Mouse (Mus musculus) embryonic fibroblast, embryonic 13.5 days (primary cell): ENCODE results near the gene Gm48552. TPM values are rescaled to one million over a fixed set of nuclear protein-coding genes. Genes with fewer than 3 reads are reported as not detected.

Source experiments
- H3K27ac ChIP-seq: 2 replicates; pipeline ENCODE4 v1.5.1; 2012; ENCODE audit warnings: low read length, control low read depth, inconsistent platforms; ENCODE audit not compliant: insufficient read depth
- H3K4me1 ChIP-seq: 2 replicates; pipeline ENCODE4 v1.6.1; 2011; ENCODE audit warnings: low read length; ENCODE audit not compliant: control insufficient read depth, insufficient read depth
- H3K4me3 ChIP-seq: 2 replicates; pipeline ENCODE4 v1.5.1; 2011; ENCODE audit warnings: mild to moderate bottlenecking, control low read depth, low read length; ENCODE audit not compliant: insufficient read depth
- CTCF ChIP-seq: IDR thresholded peaks from 2 replicates; pipeline ENCODE4 v1.5.1; 2011; ENCODE audit warnings: mild to moderate bottlenecking, control low read depth, low read length, moderate library complexity, borderline replicate concordance; ENCODE audit not compliant: insufficient read depth
- POLR2A ChIP-seq: IDR thresholded peaks from 2 replicates; pipeline ENCODE4 v1.6.1; 2011; ENCODE audit warnings: low read depth, mild to moderate bottlenecking, control low read depth, low read length, moderate library complexity
- polyA plus RNA-seq: library from polyadenylated mRNA; stranded (reverse); fragments of >200 nt; gene quantifications from 2 replicates; pipeline ENCODE4 v1.2.4, GENCODE M21; 2011; ENCODE audit warnings: low read depth; ENCODE audit not compliant: missing spikeins, insufficient read length

The Gm48552 gene
- polyA plus RNA-seq, 1 experiment: not detected

DNA sequence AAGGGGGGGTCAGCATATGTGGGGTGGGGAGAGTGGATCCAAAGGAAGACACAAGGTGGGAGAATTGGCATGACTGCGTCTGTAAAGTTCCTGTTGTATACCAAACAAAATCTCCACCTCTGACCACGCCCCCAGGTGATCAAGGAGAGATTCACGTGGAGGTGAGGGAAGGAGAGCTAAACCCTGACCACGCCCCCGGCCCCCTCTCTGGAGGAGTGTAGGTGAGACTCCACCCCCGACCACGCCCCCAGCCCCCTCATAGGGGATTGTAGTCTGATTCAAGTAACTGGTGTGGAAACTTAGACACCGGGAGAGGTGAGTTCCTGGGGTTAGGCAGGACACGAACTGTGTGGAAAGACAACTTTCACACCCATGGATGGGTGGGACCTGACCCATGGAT is 15.3 kb downstream of the Gm48552 start:
- TF ChIP-seq CTCF (no peak), POLR2A (no peak)
- Histone ChIP-seq H3K4me1 (peaks cover 24% of the 10 kb centered on the region), H3K4me3 (no peak overlapping the region), H3K27ac (no peak overlapping the region)

- Histone ChIP-seq H3K4me1 (peaks cover 26% of the 10 kb centered on the region), H3K4me3 (no peak overlapping the region), H3K27ac (no peak overlapping the region)
- TF ChIP-seq CTCF (no peak), POLR2A (no peak)
Observed at GRCm38 (mm10) chr10:81404720-81405119, 15.9 kb downstream of the Gm48552 start.

DNA sequence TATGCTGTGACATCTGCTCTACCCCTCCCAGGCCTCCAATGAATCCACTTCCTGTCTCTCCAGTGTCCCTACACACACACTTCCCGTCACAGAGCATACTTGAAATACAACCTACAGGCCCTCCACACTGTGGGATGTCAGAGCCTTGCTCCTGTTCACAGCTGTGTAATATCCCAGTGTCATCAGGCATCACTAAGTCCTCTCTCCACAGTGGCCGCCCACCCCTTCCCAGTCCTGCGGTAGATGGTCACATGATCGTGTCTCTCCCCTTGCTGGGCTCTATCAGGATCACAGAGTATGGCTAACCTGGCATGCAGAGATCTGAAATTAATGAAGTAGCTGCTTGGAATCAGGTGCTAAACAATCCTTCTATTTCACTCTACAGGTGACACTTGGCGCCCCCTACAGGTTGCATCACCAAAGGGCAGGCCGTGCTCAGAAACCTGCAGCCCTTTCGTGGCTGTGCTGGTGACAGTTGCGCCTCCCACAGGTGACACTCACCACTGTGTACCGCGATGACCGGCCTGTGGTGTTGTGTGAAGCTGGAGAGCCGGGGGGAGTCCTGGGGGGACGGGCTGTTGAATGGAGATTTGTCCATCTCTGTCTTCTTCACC is 16.9 kb downstream of the Gm48552 start:
- H3K4me3 ChIP-seq: no peak overlapping the region
- no peak overlapping the region for H3K27ac ChIP-seq
- peaks cover 35% of the 10 kb centered on the region for H3K4me1 ChIP-seq
- TF ChIP-seq CTCF (peak; percentile 72; the same call in 1 of the 2 replicates), POLR2A (no peak)

GRCm38 (mm10) chr10:81406504-81407440 is 18.0 kb downstream of the Gm48552 start:
- no peak overlapping the region for H3K4me3 ChIP-seq
- peak overlapping the region; percentile 45 for H3K27ac ChIP-seq
- TF ChIP-seq POLR2A (no peak), CTCF (no peak)
- H3K4me1 ChIP-seq: peaks cover 36% of the 10 kb centered on the region

DNA sequence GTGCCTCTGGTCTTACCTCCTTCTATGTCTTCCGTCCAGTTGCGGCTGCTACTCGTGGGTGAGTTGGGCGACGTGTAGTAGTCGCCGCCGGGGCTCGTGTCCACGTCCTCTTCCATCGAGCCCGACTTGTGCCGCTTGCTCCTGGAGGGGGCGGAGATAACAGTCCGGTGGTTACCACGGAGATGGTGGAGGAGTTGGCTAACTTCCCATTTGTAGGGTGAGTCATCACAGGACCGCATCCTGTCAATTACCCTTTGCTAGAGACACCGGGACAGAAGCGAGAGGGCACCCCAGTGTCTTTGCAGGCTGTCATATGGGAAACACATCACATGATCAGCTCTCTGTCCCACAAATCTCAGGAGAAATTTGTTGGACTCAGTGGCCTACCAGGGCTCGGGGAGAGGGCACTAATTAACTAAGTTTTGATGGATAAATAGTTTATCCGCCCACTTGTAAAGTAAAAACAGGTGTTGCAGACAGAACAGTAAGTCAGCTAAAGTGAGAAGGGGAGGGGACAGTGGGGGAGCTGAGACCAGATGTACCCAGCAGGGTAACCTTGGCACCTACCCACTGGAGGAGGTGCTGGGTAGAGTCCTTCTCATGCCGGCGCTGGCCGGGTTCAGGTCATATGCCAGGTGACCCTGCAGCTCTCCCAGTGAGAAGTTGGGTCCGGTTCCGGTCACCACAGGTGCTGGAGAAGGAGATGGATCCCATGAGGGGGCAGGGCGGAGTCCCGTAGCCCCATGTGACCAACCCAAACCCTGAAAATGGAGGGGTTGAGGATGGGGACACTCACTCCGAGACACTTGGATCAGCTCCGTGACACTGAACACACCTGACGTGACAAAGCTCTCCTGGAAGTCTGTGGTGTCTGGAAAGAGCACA is 19.0 kb downstream of the Gm48552 start:
- TF ChIP-seq POLR2A: no peak
- TF ChIP-seq CTCF: no peak
- H3K4me3 ChIP-seq: no peak overlapping the region
- peak overlapping the region; percentile 45 for H3K27ac ChIP-seq
- peaks cover 37% of the 10 kb centered on the region for H3K4me1 ChIP-seq

DNA sequence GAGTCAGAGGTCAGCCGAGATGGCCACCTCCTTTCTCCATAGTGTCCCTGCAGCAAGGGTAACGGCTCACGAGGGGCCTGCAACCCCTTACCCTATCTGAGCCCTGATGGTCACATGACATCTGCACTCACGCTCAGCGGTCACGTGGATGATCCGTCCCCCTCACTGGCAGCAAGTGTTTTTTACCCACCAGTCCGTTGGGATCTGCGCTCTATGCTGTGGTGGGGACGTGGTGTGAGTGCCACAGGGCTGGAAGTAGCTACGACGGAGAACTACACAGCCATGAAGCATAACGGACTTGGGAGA is 19.6 kb downstream of the Gm48552 start:
- H3K4me3 ChIP-seq: no peak overlapping the region
- H3K27ac ChIP-seq: no peak overlapping the region
- TF ChIP-seq POLR2A (no peak), CTCF (no peak)
- H3K4me1 ChIP-seq: peaks cover 37% of the 10 kb centered on the region

DNA sequence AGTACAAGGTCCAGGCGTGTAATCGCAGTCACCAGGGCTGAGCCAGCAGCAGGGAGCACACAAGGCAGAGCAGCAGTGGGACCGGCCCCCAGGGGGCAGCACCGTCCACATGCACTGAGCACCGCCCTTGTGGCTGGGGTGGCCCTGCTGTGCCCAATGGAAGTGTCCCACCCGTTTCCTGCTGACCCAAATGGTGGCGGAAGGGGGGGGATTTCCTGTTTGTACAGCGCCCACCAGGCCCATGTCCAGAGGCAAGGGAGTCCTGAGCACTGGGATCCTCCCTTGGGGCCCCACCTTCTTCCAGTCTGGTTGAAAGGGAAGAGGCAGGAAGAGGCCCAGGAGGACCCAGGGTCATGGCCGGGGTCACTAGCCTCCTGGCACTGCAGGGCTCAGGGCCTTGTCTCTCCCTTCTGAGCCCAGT is 20.1 kb downstream of the Gm48552 start:
- Histone ChIP-seq H3K4me3 (no peak overlapping the region), H3K4me1 (peaks cover 37% of the 10 kb centered on the region)
- TF ChIP-seq CTCF (peak; percentile 91), POLR2A (no peak)

GRCm38 (mm10) chr10:81409330-81409729 is 20.5 kb downstream of the Gm48552 start:
- no peak for TF ChIP-seq CTCF
- no peak for TF ChIP-seq POLR2A
- no peak overlapping the region for H3K4me3 ChIP-seq
- peaks cover 40% of the 10 kb centered on the region for H3K4me1 ChIP-seq
- H3K27ac ChIP-seq: peak overlapping the region; percentile 22; the same call in 1 of the 2 replicates

More for the DNA sequence above, 20.1 kb downstream of the Gm48552 start:
- H3K27ac ChIP-seq: peak overlapping the region; percentile 22; the same call in 1 of the 2 replicates

DNA sequence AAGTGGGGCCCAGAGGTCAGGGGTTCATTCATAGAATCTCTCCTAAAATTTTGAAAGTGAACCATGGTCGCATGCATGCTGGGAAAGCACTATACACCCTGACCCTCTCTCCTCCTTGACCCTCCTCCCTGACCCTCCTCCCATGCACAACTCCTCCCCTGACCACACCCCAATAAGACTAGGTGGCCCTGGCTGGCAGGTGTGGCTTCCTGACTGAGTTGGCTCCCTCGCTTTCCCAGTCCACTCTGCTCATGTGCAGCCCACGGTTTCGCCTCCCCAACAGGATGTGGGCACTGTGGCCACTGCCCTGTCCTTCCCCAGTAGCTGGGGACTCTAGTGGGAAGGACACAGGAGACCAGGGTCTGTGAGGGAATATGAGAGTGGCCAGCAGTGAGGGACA is 21.5 kb downstream of the Gm48552 start:
- H3K4me3 ChIP-seq: no peak overlapping the region
- peaks cover 41% of the 10 kb centered on the region for H3K4me1 ChIP-seq

More for the DNA sequence above, 21.5 kb downstream of the Gm48552 start:
- no peak overlapping the region for H3K27ac ChIP-seq
- no peak for TF ChIP-seq POLR2A
- TF ChIP-seq CTCF: no peak
